Mouse (Mus musculus) adrenal gland, postnatal 14 days (tissue): ENCODE results near the gene Ctcf. TPM values are rescaled to one million over a fixed set of nuclear protein-coding genes. Genes with fewer than 3 reads are reported as not detected.

ENCODE experiments used
- DNase-seq: peaks from one replicate; pipeline ENCODE4 v3.0.0; 2021; ENCODE audit warnings: mixed read lengths
- total RNA-seq: library from RNA; stranded (reverse); gene quantifications from 2 replicates; pipeline ENCODE4 v1.2.3, GENCODE M21; 2021

Gene Ctcf
- total RNA-seq, 1 experiment from 2014 or later, result 58.4 TPM

- no peak for DNase-seq
These were observed 18.7 kb upstream of the Ctcf start for GRCm38 (mm10) chr8:105617451-105618278.

DNA sequence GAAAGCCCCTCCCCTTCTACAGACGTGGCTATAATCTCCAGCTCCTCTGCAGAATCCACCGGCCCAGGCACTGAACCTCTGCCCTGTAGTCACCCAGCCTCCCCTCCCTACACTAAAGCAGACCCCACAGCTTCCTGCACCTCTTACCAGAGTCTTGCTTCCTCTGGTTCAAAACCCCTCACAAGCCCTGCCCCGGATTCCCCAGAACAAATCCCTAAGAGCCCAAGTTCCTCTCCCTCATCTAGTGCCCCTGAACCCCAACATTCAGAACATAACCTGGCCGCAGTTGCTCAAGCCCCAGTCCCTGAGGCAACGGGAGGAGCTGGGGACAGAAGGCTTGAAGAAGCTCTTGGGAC, 18.1 kb upstream of the Ctcf start:
- no peak for DNase-seq

DNA sequence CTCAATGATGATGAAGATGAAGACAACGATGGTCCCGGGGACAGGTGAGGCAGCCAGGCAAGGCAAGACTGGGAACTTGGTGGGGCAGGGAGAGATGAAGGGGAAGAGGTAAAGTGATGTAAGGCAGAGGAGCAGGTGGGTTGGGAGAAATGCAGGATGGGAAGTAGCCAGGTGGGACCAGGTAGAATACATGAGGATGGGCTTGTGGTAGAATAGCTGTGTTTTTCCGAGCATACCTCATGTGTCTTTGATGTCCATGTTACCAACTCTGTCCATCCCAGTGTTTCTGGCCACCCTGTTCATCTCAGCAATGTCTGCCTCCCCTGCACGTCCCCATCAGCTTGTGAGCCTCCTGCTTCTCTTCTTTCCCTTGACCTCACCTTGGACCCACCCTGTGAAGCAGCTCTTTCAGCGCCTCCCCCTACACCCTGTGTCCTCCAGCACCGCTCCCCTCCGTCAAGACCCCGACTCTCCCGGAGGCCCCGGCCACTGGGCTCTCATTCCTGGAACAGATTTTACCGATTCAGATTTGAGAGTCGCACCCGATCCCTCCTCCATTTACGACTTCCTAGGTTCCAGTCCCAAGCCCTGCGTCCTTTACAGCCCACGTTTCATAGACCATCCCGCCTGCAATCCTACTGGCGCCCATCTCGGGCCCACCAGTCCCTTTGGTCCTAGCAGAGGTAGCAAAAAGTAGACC, 17.3 kb upstream of the Ctcf start:
- DNase-seq, result no peak

GRCm38 (mm10) chr8:105620211-105620610, 16.2 kb upstream of the Ctcf start:
- DNase-seq, result no peak

DNA sequence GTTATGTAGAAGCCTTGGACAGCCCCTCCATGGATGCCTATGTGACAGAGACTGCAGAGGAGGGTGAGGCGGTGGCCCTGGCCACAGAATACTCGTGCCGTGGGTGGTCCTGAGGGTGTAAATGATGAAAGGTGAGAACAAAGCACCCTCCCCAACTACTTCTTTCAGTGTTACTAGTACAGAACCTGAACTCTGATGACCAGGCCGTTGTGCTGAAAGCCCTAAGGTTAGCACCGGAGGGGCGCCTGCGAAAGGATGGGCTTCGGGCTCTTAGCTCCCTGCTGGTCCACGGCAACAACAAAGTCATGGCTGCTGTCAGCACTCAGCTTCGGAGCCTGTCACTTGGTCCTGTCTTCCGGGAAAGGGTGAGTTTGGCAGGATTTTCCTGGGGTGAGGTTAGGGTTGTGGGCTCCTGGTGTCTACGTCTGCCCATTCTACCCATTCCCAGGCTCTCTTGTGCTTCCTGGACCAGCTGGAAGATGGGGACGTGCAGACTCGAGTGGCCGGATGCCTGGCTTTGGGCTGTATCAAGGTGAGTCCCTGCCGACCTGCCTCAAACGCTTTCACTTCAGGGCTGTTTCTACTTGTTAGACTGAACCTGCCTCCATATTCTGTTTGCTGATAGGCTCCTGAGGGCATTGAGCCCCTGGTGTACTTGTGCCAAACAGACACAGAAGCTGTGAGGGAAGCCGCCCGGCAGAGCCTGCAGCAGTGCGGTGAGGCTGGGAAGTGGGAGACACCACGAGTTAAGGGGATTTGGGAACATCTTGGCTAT, 15.2 kb upstream of the Ctcf start:
- DNase-seq, result no peak

DNA sequence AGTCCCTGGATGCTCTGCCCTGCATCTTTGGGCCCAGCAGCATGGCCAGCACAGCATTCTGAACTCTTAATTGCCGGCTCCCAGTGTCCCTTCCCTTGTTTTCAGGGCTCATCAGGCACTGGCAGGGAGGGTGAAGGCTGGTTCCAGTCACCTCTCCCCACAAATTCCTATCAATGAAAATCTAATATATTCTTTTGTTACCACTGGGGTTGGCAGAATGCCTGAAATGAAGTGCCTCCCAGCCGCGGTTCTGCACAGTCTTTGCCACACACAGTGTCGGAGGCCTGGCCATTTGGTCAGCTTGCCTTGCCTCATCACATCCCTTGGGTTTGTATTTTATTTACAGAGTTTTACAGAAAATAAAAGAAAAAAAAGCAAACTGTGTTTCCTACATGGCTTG, 14.5 kb upstream of the Ctcf start:
- DNase-seq, result no peak

DNA sequence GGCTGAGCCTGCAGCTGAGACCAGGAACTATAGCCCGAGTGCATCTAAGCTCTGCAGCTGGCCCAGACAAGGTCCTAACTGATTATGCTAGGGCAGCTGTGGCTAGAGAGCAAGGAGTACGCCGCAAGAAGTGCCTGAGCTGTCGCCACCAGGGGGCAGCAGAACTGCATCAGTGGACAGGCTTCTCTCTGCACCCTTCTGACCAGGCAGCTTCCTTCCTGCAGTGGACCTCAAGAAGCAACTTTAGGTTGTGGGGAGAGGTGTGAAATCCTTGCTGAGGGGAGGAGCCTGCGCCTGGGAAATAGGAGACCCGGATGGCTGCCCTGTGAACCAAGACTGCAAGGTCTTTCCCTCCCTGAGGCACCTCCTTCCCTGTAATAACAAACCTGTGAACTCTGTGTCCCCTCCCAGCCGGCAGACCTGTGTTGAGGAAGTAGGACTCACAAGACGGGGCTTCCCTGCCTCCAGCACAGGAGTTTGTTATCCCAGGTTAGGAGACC, 13.9 kb upstream of the Ctcf start:
- peak; percentile 95 for DNase-seq

GRCm38 (mm10) chr8:105623118-105623517, 13.2 kb upstream of the Ctcf start:
- no peak for DNase-seq

- DNase-seq, result no peak
These were observed 12.6 kb upstream of the Ctcf start for GRCm38 (mm10) chr8:105623679-105624245.

GRCm38 (mm10) chr8:105624401-105624800, 12.0 kb upstream of the Ctcf start:
- DNase-seq, result no peak

- DNase-seq, result no peak
These were observed 11.5 kb upstream of the Ctcf start for GRCm38 (mm10) chr8:105624831-105625230.

GRCm38 (mm10) chr8:105626086-105626485, 10.3 kb upstream of the Ctcf start:
- DNase-seq, result no peak

GRCm38 (mm10) chr8:105629337-105629736, 7.0 kb upstream of the Ctcf start:
- DNase-seq, result no peak

- no peak for DNase-seq
These were observed 1.5 kb upstream of the Ctcf start for GRCm38 (mm10) chr8:105634771-105635458.

DNA sequence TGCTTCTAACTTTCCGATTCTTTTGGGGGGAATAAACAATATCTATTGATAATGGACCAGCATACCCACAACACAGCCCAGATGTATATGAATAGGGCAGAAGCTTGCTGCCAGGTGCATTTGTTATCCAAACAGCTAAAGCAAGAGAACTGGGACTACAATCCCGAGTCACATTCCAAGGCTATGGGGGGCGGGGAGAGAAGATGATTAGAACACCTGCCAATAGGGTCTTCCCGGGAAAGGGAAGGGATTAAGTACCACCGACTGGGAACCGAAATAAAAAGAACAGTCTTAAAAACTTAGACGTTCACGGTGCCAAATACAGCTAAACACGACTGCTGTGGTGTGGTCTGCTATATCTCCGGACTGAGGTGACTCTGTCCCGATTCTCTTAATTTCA, 887 bp upstream of the Ctcf start:
- no peak for DNase-seq

GRCm38 (mm10) chr8:105636963-105637510, 669 bp downstream of the Ctcf start, which contains the start of gene Agrp:
TSS of gene Agrp (minus strand) at chr8:105637393.
- peak; percentile 67 for DNase-seq

DNA sequence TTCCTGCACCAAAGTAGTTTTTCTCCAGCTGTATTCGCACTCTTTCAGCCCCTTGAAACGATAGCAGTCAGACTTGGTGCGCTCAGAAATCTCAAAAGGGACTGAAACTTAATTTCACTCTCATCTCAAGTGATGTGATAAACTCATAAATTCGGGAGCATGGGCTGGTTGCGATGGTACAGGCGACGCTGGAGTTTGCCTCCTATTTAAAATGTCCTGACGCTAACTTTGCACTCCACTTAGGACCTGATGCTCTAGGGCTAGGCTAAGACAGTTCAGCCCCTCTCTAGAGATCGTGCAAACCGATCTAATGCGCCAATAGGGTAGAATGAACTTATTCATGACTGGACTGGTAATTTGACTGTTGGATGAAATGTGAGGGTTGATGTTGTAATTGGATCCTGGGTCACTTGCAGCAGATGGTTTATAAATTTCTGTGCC, 1.3 kb downstream of the Ctcf start:
- no peak for DNase-seq

DNA sequence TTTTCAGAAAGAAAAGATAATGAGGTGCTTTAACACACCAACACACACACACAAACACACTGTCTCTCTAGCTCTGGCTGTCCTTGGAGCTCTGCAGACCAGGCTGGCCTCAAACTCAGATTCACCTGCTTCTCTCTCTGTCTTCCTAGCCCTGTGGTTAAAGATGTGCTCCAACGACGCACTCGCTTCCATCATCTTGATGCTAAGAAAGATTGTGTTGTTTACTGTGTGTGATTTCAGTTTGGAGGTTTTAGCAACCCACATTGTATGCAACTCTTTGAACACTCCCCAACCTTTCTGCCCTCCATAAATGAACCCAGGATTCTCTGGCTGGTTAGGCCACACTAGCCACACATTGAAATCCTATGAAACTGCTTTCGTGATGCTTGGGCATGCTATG, 2.1 kb downstream of the Ctcf start:
- DNase-seq, result no peak

DNA sequence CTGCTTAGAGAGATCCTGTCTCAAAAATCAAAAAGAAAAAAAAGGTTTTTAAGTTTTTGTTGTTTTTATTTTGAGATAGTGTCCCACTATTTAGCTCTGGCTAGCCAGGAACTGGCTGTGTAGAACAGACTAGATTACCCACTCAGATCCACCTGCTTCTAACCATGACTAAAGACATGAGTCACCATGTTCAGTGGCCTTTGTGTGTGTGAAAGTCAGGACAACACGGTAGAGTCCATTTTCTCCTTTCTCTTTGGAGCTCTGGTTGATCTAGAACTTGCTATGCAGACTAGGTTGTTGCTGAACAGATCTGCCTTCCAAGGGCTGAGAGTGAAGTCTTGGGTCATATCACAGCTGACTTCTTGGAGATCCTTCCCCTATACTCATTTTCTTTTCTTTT, 3.5 kb downstream of the Ctcf start:
- no peak for DNase-seq

GRCm38 (mm10) chr8:105640511-105640910, 4.1 kb downstream of the Ctcf start:
- no peak for DNase-seq

DNA sequence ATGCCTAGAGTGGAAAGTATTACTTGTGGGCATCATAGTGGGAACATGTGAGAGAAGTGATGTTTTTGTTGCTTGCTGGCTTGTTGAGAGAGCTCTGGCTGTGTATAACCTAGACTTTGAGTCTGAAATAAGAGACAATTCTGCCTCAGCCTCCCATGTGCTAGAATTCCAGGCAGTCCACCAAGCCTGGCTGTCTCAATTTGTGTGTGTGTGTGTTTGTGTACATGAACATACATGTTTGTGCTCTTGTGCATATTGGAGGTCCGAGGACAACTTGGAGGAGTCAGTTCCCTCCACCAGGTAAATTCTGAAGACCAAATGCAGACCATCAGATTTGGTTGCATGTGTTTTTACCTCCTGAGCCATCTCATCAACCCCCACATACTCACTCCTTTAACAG, 8.8 kb downstream of the Ctcf start:
- DNase-seq, result no peak
